Mouse (Mus musculus): ENCODE data around the gene 1700061G19Rik.

1700061G19Rik gene

GRCm38 (mm10) chr17:56874936-56875651 lies at the start of gene 1700061G19Rik:
Gene 1700061G19Rik (plus strand): TSS chr17:56875477.
- no peak for DNase-seq (ENCODE audit: low spot score)

GRCm38 (mm10) chr17:56826718-56827117 lies 48.6 kb upstream of the 1700061G19Rik start:
- DNase-seq (ENCODE audit: low spot score), result no peak

- DNase-seq (ENCODE audit: low spot score), result no peak
These were observed 46.1 kb upstream of the 1700061G19Rik start for GRCm38 (mm10) chr17:56829171-56829570.

- DNase-seq (ENCODE audit: low spot score), result peak; percentile 61
These were observed 45.5 kb upstream of the 1700061G19Rik start for GRCm38 (mm10) chr17:56829795-56830194.

GRCm38 (mm10) chr17:56830411-56831110 lies 44.7 kb upstream of the 1700061G19Rik start, which contains the start of gene Rfx2:
Gene Rfx2 (minus strand): TSS chr17:56831013.
- DNase-seq (ENCODE audit: low spot score), result no peak

- peak; percentile 100 for DNase-seq (ENCODE audit: low spot score)
These were observed 44.0 kb upstream of the 1700061G19Rik start for GRCm38 (mm10) chr17:56831111-56831816.

- DNase-seq (ENCODE audit: low spot score), result no peak
These were observed 42.4 kb upstream of the 1700061G19Rik start for GRCm38 (mm10) chr17:56832918-56833317.

- no peak for DNase-seq (ENCODE audit: low spot score)
These were observed 41.9 kb upstream of the 1700061G19Rik start for GRCm38 (mm10) chr17:56833381-56833780.

GRCm38 (mm10) chr17:56836336-56836735 lies 38.9 kb upstream of the 1700061G19Rik start:
- DNase-seq (ENCODE audit: low spot score), result no peak

- no peak for DNase-seq (ENCODE audit: low spot score)
These were observed 34.8 kb upstream of the 1700061G19Rik start for GRCm38 (mm10) chr17:56840524-56840923.

- no peak for DNase-seq (ENCODE audit: low spot score)
These were observed 33.1 kb upstream of the 1700061G19Rik start for GRCm38 (mm10) chr17:56842173-56842572.

- DNase-seq (ENCODE audit: low spot score), result no peak
These were observed 31.6 kb upstream of the 1700061G19Rik start for GRCm38 (mm10) chr17:56843678-56844077.

GRCm38 (mm10) chr17:56848785-56849184 lies 26.5 kb upstream of the 1700061G19Rik start:
- DNase-seq (ENCODE audit: low spot score), result no peak

- no peak for DNase-seq (ENCODE audit: low spot score)
These were observed 25.6 kb upstream of the 1700061G19Rik start for GRCm38 (mm10) chr17:56849710-56850109.

- no peak for DNase-seq (ENCODE audit: low spot score)
These were observed 24.1 kb upstream of the 1700061G19Rik start for GRCm38 (mm10) chr17:56851167-56851566.

GRCm38 (mm10) chr17:56855421-56855820 lies 19.9 kb upstream of the 1700061G19Rik start:
- DNase-seq (ENCODE audit: low spot score), result no peak

- peak; percentile 79 for DNase-seq (ENCODE audit: low spot score)
These were observed 17.1 kb upstream of the 1700061G19Rik start for GRCm38 (mm10) chr17:56858216-56858615.

GRCm38 (mm10) chr17:56858922-56859321 lies 16.4 kb upstream of the 1700061G19Rik start:
- DNase-seq (ENCODE audit: low spot score), result no peak

- DNase-seq (ENCODE audit: low spot score), result no peak
These were observed 14.1 kb upstream of the 1700061G19Rik start for GRCm38 (mm10) chr17:56861197-56861596.

GRCm38 (mm10) chr17:56866071-56866470 lies 9.2 kb upstream of the 1700061G19Rik start:
- no peak for DNase-seq (ENCODE audit: low spot score)

- no peak for DNase-seq (ENCODE audit: low spot score)
These were observed 5.7 kb upstream of the 1700061G19Rik start for GRCm38 (mm10) chr17:56869481-56869977.

- DNase-seq (ENCODE audit: low spot score), result no peak
These were observed 4.9 kb upstream of the 1700061G19Rik start for GRCm38 (mm10) chr17:56870287-56870953.

All from testis, postnatal 10 days (tissue).